Mouse (Mus musculus) liver, adult 2 months (tissue): ENCODE measurements at regions not wholly inside any gene's neighbourhood (a gene's known extent, or its start where the extent isn't known, plus 50 kb on each side); places are given as distances from the start of the nearest gene placed in this dataset.

Experiments
- CTCF ChIP-seq: fragments of 200-500 bp; IDR thresholded peaks from 2 replicates; pipeline ENCODE4 v1.5.1; 2011; ENCODE audit warnings: low read depth, low read length, control low read depth
- POLR2A ChIP-seq: fragments of 200-500 bp; IDR thresholded peaks from 2 replicates; pipeline ENCODE4 v1.6.1; 2011; ENCODE audit warnings: low read length, control low read depth; ENCODE audit not compliant: insufficient read depth; ENCODE audit errors: extremely low read depth

DNA sequence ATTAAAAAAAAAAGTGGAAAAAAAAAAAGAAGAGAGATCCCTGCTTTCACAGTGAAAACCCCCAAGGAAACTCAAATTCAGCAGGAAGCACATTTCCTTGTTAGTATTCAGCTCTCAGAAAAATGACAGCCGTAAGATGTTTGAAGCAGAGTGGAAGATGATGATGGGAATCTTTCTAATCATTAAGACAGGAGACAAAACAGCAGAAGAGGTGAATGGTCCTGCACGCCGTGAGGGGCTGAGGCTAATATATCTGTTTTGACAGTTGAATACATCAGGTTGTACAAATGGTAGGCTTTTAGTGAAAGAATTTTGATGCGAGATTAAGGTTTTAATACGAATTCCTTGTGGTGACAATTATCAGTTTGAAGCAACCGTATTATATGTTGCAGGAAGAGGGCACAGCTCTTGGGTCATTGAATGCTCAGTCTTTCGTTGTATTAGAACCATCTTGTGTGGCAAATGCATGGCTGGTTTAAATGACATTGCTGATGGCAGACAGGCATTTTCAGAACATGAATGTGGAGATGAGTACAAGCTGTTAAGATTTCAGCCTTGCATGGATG is 649.3 kb downstream of the Hace1 start:
- TF ChIP-seq CTCF: no peak
- TF ChIP-seq POLR2A: no peak
